Mouse (Mus musculus): Measurements from ENCODE around the gene Pcdh7. TPM values are rescaled to one million over a fixed set of nuclear protein-coding genes. Genes with fewer than 3 reads are reported as not detected.
"Not testable (repeated sequence)": the region's sequence is repeated elsewhere in the genome, so short reads cannot be mapped to it uniquely, and the experiment has no call there.

The Pcdh7 gene
- polyA plus RNA-seq, 1 experiment from 2014 or later, result 8.8 TPM

DNA sequence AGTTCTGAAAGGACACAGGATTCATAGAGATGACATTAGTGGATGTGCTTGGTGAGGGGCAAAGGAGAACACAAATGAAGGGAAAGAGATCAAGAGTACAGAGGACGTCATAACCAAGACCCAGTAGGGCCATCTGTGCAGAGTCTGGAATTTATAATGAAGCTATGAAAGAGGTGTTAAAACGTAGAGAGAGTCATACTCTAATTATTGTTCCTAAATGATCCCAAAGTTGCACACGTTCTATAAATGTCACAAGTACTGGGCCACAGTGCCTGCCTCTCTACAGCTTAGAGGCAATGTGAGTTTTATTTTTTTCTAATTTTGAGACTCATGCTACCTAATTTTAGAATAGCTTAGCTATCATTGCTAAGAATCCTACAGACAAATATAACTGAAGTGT, 400.1 kb downstream of the Pcdh7 start:
- ATAC-seq (replicated peaks; ENCODE audit: low FRiP score, low TSS enrichment, low read depth) (no peak), DNase-seq (ENCODE audit: low spot score) (no peak)
- Histone ChIP-seq H3K9ac (ENCODE audit: low read length) (no peak overlapping the region), H3K9me3 (ENCODE audit: control insufficient read depth, low read length) (no peaks in the 10 kb centered on the region), H3K27ac (ENCODE audit: low read depth) (no peak overlapping the region), H3K4me2 (ENCODE audit: low read length) (no peak overlapping the region), H3K27me3 (replicated peaks; ENCODE audit: control insufficient read depth, insufficient read depth, low read length) (no peaks in the 10 kb centered on the region), H3K4me3 (ENCODE audit: low read depth, low read length) (no peak overlapping the region), H3K36me3 (ENCODE audit: control insufficient read depth, insufficient read depth, low read length) (no peaks in the 10 kb centered on the region), H3K4me1 (replicated peaks; ENCODE audit: control insufficient read depth, insufficient read depth, low read length) (no peaks in the 10 kb centered on the region)
- WGBS, result 81% methylated on average over 3 of the region's 3 CpGs

GRCm38 (mm10) chr5:58118930-58119611, 401.3 kb downstream of the Pcdh7 start:
- 29% methylated on average over 3 of the region's 3 CpGs for WGBS
- no peak overlapping the region for H3K9ac ChIP-seq (ENCODE audit: low read length)
- H3K9me3 ChIP-seq (ENCODE audit: control insufficient read depth, low read length), result no peaks in the 10 kb centered on the region
- no peaks in the 10 kb centered on the region for H3K36me3 ChIP-seq (ENCODE audit: control insufficient read depth, insufficient read depth, low read length)
- no peak overlapping the region for H3K4me3 ChIP-seq (ENCODE audit: low read depth, low read length)
- DNase-seq (ENCODE audit: low spot score) (no peak), ATAC-seq (replicated peaks; ENCODE audit: low FRiP score, low TSS enrichment, low read depth) (no peak)
- no peaks in the 10 kb centered on the region for H3K27me3 ChIP-seq (replicated peaks; ENCODE audit: control insufficient read depth, insufficient read depth, low read length)
- no peak overlapping the region for H3K4me2 ChIP-seq (ENCODE audit: low read length)
- no peaks in the 10 kb centered on the region for H3K4me1 ChIP-seq (replicated peaks; ENCODE audit: control insufficient read depth, insufficient read depth, low read length)
- H3K27ac ChIP-seq (ENCODE audit: low read depth), result no peak overlapping the region

- H3K4me1 ChIP-seq (replicated peaks; ENCODE audit: control insufficient read depth, insufficient read depth, low read length), result no peaks in the 10 kb centered on the region
- DNase-seq (ENCODE audit: low spot score) (no peak), ATAC-seq (replicated peaks; ENCODE audit: low FRiP score, low TSS enrichment, low read depth) (no peak)
- no peak overlapping the region for H3K9ac ChIP-seq (ENCODE audit: low read length)
- no peaks in the 10 kb centered on the region for H3K9me3 ChIP-seq (ENCODE audit: control insufficient read depth, low read length)
- H3K36me3 ChIP-seq (ENCODE audit: control insufficient read depth, insufficient read depth, low read length), result no peaks in the 10 kb centered on the region
- H3K27me3 ChIP-seq (replicated peaks; ENCODE audit: control insufficient read depth, insufficient read depth, low read length), result no peaks in the 10 kb centered on the region
- no peak overlapping the region for H3K4me2 ChIP-seq (ENCODE audit: low read length)
- no peak overlapping the region for H3K27ac ChIP-seq (ENCODE audit: low read depth)
- 71% methylated on average over 2 of the region's 2 CpGs for WGBS
- no peak overlapping the region for H3K4me3 ChIP-seq (ENCODE audit: low read depth, low read length)
These were observed 426.1 kb downstream of the Pcdh7 start for GRCm38 (mm10) chr5:58143897-58144296.

GRCm38 (mm10) chr5:58153966-58154365, 436.2 kb downstream of the Pcdh7 start:
- no peak overlapping the region for H3K4me3 ChIP-seq (ENCODE audit: low read depth, low read length)
- no peak for DNase-seq (ENCODE audit: low spot score)
- H3K36me3 ChIP-seq (ENCODE audit: control insufficient read depth, insufficient read depth, low read length), result no peaks in the 10 kb centered on the region
- no peak overlapping the region for H3K27ac ChIP-seq (ENCODE audit: low read depth)
- no peak overlapping the region for H3K4me2 ChIP-seq (ENCODE audit: low read length)
- ATAC-seq (replicated peaks; ENCODE audit: low FRiP score, low TSS enrichment, low read depth), result no peak
- no peaks in the 10 kb centered on the region for H3K27me3 ChIP-seq (replicated peaks; ENCODE audit: control insufficient read depth, insufficient read depth, low read length)
- H3K9ac ChIP-seq (ENCODE audit: low read length), result no peak overlapping the region
- H3K4me1 ChIP-seq (replicated peaks; ENCODE audit: control insufficient read depth, insufficient read depth, low read length), result no peaks in the 10 kb centered on the region
- 69% methylated on average over 5 of the region's 5 CpGs for WGBS
- no peaks in the 10 kb centered on the region for H3K9me3 ChIP-seq (ENCODE audit: control insufficient read depth, low read length)

GRCm38 (mm10) chr5:58172218-58172617, 454.5 kb downstream of the Pcdh7 start:
- H3K36me3 ChIP-seq (ENCODE audit: control insufficient read depth, insufficient read depth, low read length), result no peaks in the 10 kb centered on the region
- no peak overlapping the region for H3K4me2 ChIP-seq (ENCODE audit: low read length)
- no peak overlapping the region for H3K9ac ChIP-seq (ENCODE audit: low read length)
- no peak for ATAC-seq (replicated peaks; ENCODE audit: low FRiP score, low TSS enrichment, low read depth)
- no peak for DNase-seq (ENCODE audit: low spot score)
- no peak overlapping the region for H3K4me3 ChIP-seq (ENCODE audit: low read depth, low read length)
- H3K9me3 ChIP-seq (ENCODE audit: control insufficient read depth, low read length), result no peaks in the 10 kb centered on the region
- no peaks in the 10 kb centered on the region for H3K27me3 ChIP-seq (replicated peaks; ENCODE audit: control insufficient read depth, insufficient read depth, low read length)
- H3K27ac ChIP-seq (ENCODE audit: low read depth), result no peak overlapping the region
- H3K4me1 ChIP-seq (replicated peaks; ENCODE audit: control insufficient read depth, insufficient read depth, low read length), result 0 out of 2 replicates have a peak, but pooled peaks cover 3% of the 10 kb centered on the region

DNA sequence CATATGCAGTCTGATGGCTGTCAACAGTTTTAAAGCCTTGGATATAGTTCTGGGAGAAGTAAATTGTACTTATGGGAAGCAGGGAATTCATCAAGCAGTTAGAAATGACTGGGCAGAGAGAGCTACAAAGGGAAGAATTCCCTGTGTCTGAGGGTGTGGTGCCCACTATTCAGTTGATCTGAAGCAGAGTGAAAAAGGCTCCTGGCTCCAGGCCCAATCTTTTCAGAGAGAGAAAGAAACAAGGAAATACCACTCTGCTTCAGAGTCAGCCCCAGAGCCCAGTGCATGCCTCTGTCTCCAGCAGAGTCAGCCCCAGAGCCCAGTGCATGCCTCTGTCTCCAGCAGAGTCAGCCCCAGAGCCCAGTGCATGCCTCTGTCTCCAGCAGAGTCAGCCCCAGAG, 456.6 kb downstream of the Pcdh7 start:
- ATAC-seq (replicated peaks; ENCODE audit: low FRiP score, low TSS enrichment, low read depth); H3K9ac ChIP-seq (ENCODE audit: low read length); H3K4me2 ChIP-seq (ENCODE audit: low read length); H3K9me3 ChIP-seq (ENCODE audit: control insufficient read depth, low read length); H3K36me3 ChIP-seq (ENCODE audit: control insufficient read depth, insufficient read depth, low read length); H3K27ac ChIP-seq (ENCODE audit: low read depth); DNase-seq (ENCODE audit: low spot score); H3K27me3 ChIP-seq (replicated peaks; ENCODE audit: control insufficient read depth, insufficient read depth, low read length); H3K4me1 ChIP-seq (replicated peaks; ENCODE audit: control insufficient read depth, insufficient read depth, low read length); H3K4me3 ChIP-seq (ENCODE audit: low read depth, low read length): not testable (repeated sequence)

DNA sequence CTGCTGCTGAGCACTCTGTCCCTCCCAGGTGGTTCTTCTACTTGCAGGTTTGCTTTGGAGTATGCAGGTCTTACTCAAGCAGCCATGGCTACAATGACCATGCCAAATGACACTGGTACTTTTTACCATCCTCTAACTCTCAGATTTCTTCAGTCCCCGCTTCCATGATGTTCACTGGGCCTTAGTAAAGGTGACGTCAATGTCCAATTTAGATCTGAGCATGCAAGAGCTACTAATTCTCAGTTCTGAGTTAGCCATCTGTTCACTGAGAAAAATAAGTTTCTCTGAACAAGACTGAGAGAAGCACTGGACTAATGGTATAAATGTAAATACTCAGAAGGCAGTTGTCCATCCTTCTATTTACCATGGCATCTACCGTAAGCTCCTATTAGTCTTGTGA, 457.8 kb downstream of the Pcdh7 start:
- WGBS, result 96% methylated on average over 3 of the region's 3 CpGs

More for the DNA sequence above, 457.8 kb downstream of the Pcdh7 start:
- no peak overlapping the region for H3K27ac ChIP-seq (ENCODE audit: low read depth)
- no peak overlapping the region for H3K9ac ChIP-seq (ENCODE audit: low read length)
- H3K4me2 ChIP-seq (ENCODE audit: low read length), result no peak overlapping the region
- no peak overlapping the region for H3K4me3 ChIP-seq (ENCODE audit: low read depth, low read length)
- H3K9me3 ChIP-seq (ENCODE audit: control insufficient read depth, low read length), result no peaks in the 10 kb centered on the region
- DNase-seq (ENCODE audit: low spot score) (no peak), ATAC-seq (replicated peaks; ENCODE audit: low FRiP score, low TSS enrichment, low read depth) (no peak)
- 0 out of 2 replicates have a peak, but pooled peaks cover 3% of the 10 kb centered on the region for H3K4me1 ChIP-seq (replicated peaks; ENCODE audit: control insufficient read depth, insufficient read depth, low read length)
- H3K27me3 ChIP-seq (replicated peaks; ENCODE audit: control insufficient read depth, insufficient read depth, low read length), result no peaks in the 10 kb centered on the region
- H3K36me3 ChIP-seq (ENCODE audit: control insufficient read depth, insufficient read depth, low read length), result no peaks in the 10 kb centered on the region

Measured in intestine, embryonic 14.5 days (tissue).